Mouse (Mus musculus) gastrocnemius, adult 18-20 months (tissue): ENCODE results near the gene Kpna7. TPM values are rescaled to one million over a fixed set of nuclear protein-coding genes. Genes with fewer than 3 reads are reported as not detected.

Source experiments
- DNase-seq: peaks from one replicate; pipeline ENCODE4 v3.0.0; 2021; ENCODE audit warnings: low spot score
- total RNA-seq, 2 experiments: library from RNA; stranded (reverse); gene quantifications; 2 replicates each; pipeline ENCODE4 v1.2.3; 2021

Kpna7 gene
- total RNA-seq, 2 experiments from 2014 or later = not detected

DNA sequence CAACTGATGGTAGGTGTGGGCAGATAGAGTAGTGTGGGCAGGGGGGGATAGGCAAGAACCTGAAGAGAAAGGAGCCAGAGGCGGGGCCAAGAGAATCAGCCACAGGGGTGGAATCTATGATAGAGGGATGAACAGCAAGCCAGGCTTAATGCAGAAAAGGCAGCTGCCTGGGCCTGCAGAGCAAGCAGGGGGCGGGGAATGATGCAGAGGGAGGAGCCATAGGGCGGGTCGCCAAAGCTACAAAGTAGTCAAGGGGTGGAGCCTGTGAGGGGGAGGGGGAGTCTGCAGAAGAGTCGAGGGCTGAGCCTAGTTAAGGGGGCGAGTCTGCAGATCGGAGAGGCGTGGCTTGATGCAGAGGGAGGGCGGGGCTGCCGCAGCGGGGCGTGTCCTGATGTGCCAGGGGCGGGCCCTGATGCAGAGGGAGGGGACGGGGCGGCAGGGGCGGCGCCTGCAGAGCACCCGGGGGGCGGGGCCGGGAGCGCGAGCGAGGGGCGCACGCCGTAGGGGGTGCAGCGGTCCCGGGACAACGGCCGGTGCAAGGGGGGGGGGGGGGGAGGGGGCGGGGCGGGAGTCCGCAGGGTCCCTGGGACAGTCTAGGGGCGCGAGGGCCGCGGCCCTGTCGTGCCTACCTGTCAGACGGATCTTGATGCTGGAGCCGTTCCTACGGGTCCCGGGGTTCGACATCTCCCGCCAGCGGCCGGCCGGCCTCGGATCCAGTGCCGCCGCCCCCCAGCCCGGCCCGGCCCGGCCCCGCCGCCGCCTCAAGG is 118.8 kb downstream of the Kpna7 start:
- peak; percentile 84 for DNase-seq

GRCm38 (mm10) chr5:144964465-144964864 is 119.4 kb downstream of the Kpna7 start:
- DNase-seq = no peak

DNA sequence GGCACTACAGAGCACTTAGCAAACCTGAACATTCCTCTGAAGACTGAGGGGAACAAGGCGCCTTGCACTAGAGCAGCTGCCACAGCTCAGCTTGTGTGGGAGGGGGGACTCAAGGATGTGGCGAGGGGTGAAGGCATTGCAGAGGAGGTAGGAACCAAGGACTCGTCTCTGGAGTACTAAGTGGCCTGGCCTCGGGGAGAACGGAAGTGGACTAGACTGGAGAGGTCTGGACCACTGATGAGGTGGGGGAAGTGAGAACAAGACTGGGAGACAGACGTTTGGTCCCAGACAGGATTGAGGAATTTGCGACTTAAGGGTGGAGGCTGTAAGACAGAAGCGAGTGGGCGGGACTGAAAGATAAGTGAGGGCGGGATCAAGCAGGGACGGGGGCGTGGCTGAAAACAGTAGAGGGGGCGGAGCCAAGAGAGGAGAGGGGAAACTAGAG is 120.0 kb downstream of the Kpna7 start:
- DNase-seq = peak; percentile 65

DNA sequence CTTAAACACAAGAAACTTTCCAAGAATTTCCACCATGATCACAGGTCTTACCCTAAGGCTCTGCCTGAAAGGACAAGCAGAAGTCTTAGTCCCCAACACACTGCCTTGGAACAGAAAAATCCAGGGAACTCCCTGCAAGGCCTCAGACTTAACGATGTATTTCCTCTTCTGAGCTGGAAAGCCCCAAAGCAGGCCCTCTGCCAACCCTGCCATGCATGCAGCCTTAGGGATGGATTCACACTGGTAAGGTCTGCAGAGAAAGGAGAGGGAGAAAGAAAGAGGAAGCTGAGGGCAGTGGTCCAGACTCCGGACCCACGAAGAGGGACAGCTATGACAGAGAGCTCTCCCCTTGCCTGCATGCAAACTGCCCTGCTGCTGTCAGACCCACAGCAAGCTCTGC is 120.4 kb downstream of the Kpna7 start:
- DNase-seq = no peak

- no peak for DNase-seq
These were observed 125.6 kb downstream of the Kpna7 start for GRCm38 (mm10) chr5:144958271-144958670.

DNA sequence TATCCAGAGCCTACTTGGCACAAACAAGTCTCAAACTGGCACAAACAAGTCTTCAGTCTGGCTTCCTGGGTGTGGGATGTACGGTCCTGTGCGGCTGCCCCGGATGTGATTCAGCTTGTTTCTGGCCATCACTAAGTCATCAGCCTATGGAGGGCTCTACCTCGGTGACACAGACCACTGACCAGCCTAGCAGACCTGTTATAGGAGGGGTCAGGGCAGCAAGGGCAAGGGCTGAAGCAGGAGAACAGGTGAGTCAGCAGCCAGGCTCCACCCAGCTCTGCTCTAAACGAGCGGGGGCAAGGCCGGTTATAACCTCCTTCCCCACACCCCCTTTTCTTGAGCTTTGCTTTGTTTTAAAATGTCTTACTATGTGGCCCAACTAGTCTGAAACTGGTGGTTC is 129.4 kb downstream of the Kpna7 start:
- no peak for DNase-seq

- DNase-seq = no peak
These were observed 131.2 kb downstream of the Kpna7 start for GRCm38 (mm10) chr5:144952592-144952991.

GRCm38 (mm10) chr5:144950428-144951051 is 133.3 kb downstream of the Kpna7 start:
- DNase-seq = no peak

DNA sequence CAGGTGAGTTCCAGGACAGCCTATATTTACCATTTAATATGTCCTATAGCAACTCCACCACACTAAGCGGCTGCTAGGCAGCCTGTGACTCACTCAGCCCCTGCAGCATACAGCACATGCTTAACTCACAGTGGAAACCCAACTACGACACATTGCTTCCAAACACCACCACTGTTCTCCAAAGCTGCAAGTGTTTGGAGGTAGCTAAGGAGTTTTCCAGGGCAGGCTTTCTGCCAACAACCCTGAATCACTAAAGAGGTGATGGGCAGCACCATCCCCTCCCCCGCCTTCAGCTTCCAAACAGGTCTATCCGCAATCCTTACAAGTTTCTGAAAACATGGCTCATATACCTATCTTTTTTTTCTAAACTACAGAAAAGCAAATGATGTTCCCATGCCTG is 134.0 kb downstream of the Kpna7 start:
- DNase-seq = no peak

- DNase-seq = no peak
These were observed 135.4 kb downstream of the Kpna7 start for GRCm38 (mm10) chr5:144948422-144948821.

DNA sequence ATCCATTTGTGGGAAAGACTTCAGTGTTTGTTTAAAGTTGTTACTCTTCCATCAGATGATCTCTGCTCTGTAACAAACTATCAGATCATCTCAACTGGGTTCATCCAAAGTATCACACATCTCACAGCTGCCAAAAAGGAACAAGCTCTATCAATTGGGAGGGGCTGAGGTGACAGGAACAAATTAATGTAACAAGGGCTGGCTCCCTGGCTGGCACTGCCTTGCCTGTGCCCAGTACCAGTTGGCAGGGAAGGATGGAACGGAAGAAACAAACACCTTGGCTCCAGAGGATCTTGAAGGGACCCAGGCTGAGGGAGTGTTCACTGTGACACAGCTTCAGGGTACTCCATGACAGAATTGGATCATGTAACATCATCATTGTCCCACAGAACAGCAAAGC is 135.8 kb downstream of the Kpna7 start:
- DNase-seq = peak; percentile 31

DNA sequence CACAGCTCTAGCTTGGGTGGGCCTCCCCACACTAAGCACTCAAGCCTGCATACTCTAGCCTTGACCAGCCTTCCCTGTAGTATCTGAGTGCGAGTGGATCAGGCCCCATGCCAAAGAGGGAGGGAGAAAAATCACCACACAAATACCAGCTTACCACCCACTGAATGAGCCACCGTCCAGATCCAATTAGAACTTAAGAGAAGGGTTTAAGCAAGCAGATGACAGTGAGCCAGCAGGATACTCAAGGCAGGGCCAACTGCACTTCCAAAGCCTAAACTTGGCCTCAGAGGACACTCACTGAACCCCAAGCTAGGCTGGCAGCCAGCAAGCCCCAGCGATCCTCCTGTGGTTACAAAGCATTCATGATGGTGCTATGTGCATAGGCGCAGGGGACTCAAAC is 137.8 kb downstream of the Kpna7 start:
- peak; percentile 56 for DNase-seq

DNA sequence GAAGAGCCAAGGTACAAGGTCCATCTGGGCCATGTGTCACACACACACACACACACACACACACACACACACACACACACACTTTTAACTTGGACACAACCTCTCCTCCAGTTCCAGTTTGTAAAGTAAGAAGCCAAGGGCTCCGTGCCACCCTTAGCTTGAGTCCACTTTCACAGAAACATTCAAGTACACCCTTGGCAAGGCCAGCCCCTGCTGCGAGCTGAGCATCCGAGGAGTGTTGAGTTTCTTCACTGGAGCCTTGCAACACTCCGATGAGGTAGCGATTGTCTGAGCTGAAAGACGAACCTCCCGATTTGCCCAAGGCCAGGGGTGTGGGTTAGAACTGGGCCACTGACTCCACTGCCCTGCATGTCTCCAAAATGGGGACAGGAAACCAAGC is 138.9 kb downstream of the Kpna7 start:
- peak; percentile 89 for DNase-seq

- no peak for DNase-seq
These were observed 139.5 kb downstream of the Kpna7 start for GRCm38 (mm10) chr5:144944370-144944769.

GRCm38 (mm10) chr5:144943346-144943745 is 140.5 kb downstream of the Kpna7 start:
- DNase-seq = no peak

- DNase-seq = no peak
These were observed 141.4 kb downstream of the Kpna7 start for GRCm38 (mm10) chr5:144942431-144942830.

- no peak for DNase-seq
These were observed 142.9 kb downstream of the Kpna7 start for GRCm38 (mm10) chr5:144940904-144941303.

- no peak for DNase-seq
These were observed 146.5 kb downstream of the Kpna7 start for GRCm38 (mm10) chr5:144937304-144937703.

Other genes starting within 250 kb of the Kpna7 start
- gene Smurf1, start 118.2 kb downstream of the Kpna7 start, total RNA-seq = 10 to 100 TPM in 1 of 2 experiments, 1 to 10 TPM in 1; 9.7 to 13.3 TPM
- gene Gm4871, start 51.3 kb downstream of the Kpna7 start, total RNA-seq = not detected
- not detected for gene 1700018F24Rik, start 41.0 kb downstream of the Kpna7 start, total RNA-seq
- 10 to 100 TPM; 23.6 to 30.9 TPM for gene Arpc1a, start 200 bp downstream of the Kpna7 start, total RNA-seq
- 10 to 100 TPM; 17.2 to 25.7 TPM for gene Arpc1b, start 30.2 kb upstream of the Kpna7 start, total RNA-seq
- gene Pdap1, start 56.2 kb upstream of the Kpna7 start, total RNA-seq = 10 to 100 TPM; 56.0 to 56.6 TPM
- 10 to 100 TPM; 48.5 to 54.9 TPM for gene Bud31, start 56.3 kb upstream of the Kpna7 start, total RNA-seq
- 10 to 100 TPM; 10.6 to 10.8 TPM for gene Ptcd1, start 83.1 kb upstream of the Kpna7 start, total RNA-seq
- gene Cpsf4, start 83.2 kb upstream of the Kpna7 start, total RNA-seq = 1 to 10 TPM; 9.2 to 9.5 TPM
- gene Atp5j2, start 108.0 kb upstream of the Kpna7 start, total RNA-seq = 100 to 1,000 TPM; 688 to 719 TPM
- 10 to 100 TPM in 1 of 2 experiments, 1 to 10 TPM in 1; 8.7 to 11.8 TPM for gene Zkscan14, start 117.8 kb upstream of the Kpna7 start, total RNA-seq
- 1 to 10 TPM; 8.5 to 9.6 TPM for gene Zkscan5, start 120.5 kb upstream of the Kpna7 start, total RNA-seq
- gene Zfp655, start 147.7 kb upstream of the Kpna7 start, total RNA-seq = 10 to 100 TPM; 12.4 to 14.9 TPM
- 1 to 10 TPM; 7.9 to 8.0 TPM for gene Zscan25, start 196.5 kb upstream of the Kpna7 start, total RNA-seq